Mouse (Mus musculus): ENCODE results near the gene Slc25a22. TPM values are rescaled to one million over a fixed set of nuclear protein-coding genes. Genes with fewer than 3 reads are reported as not detected.

The Slc25a22 gene
- polyA plus RNA-seq (2014; fragmentation: Illumina TruSeq; extraction: RNeasy Lipid Tissue Mini Kit (QIAGEN cat#74804); ENCODE audit: low read depth, low replicate concordance), result 0.14 TPM

DNA sequence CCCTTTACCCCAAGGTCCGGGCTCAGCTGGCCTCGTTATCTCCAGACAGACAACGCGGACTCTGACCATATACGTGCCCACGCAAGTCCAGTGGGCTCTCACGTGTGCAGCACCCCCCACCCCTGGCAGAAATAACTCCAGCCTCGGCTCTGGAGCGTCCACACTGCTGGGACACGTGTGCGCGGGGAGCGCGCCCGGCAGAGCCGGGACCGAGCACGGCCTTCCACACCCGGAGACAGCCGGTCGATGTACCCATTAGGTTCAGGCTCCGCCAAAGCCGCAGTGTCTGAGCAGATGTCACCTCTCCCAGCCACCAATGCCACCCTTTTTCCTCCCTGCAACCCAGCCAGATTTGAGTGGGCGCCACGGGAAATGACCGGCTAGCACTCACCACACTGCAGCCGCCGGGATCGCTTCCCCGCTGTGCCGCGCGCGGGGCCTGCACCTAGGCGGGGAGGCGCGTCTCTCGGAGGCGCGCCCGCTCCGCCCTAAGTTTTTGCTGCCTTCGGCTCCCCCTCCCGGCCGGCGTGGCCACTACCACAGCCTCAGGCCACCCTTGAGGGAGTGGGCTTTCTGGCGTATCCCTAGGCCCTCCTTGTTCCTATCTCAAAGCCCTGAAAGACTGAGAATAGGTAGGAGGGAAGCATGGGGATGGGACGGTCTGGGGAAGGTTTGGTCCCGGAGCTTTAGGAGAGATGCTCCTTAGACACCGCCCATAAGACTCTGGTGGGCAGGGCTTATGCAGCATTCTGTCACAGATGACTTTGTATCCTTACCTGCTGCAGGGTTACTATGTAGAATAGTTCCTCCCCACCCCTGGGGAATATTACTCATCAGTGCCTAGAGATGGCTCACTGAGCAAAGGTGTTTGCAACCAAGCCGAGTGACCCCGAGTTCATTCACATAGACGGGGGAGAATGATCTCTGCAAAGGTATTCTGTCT, at the start of gene Slc25a22:
Gene Slc25a22, minus strand, starts transcription at position 715 of the 943 bp plus-strand sequence.

DNA sequence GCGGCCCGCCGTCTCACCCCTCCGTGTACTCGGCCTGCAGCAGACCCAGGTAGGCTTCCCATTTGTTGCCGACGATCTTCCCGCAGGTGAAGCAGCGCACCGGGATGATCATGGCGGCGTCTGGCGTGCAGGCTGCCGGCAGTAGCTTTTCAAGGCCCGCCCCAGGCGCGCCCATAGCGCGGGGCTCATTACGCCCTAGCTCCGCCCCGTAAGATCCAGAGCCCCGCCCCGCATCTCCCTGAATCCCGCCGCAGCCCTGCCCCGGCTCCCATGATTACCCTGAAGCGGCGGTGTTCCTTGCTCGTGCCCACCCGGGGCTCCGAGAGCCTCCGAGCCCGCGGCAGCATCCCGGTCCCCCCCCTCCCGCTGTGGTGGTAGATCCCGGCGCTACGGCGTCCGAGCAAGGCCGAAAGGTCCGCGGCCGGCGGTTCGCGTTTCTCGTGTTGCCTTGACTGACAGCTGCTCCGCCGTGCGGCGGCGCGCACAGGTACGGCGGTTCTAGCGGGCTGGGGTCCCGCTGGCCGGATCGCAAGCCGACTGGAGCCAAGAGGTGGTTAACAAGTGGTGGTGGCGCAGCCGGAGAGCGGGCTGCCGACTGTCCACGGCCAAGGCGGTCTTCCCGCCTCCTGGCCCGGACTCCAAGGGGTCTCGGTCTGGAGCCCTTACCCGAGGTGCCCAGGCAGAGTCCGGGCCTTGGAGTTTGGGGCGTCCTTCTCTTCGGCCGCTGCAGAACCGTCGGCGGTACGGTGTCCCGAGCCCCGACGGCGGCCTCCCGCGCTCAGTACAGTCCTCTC, 37.5 kb upstream of the Slc25a22 start, which contains the start of the genes Polr2l and Tspan4:
Gene Polr2l, minus strand, starts transcription at position 122 of the 794 bp plus-strand sequence.
Gene Tspan4, plus strand, starts transcription at position 230 of the 794 bp plus-strand sequence.

DNA sequence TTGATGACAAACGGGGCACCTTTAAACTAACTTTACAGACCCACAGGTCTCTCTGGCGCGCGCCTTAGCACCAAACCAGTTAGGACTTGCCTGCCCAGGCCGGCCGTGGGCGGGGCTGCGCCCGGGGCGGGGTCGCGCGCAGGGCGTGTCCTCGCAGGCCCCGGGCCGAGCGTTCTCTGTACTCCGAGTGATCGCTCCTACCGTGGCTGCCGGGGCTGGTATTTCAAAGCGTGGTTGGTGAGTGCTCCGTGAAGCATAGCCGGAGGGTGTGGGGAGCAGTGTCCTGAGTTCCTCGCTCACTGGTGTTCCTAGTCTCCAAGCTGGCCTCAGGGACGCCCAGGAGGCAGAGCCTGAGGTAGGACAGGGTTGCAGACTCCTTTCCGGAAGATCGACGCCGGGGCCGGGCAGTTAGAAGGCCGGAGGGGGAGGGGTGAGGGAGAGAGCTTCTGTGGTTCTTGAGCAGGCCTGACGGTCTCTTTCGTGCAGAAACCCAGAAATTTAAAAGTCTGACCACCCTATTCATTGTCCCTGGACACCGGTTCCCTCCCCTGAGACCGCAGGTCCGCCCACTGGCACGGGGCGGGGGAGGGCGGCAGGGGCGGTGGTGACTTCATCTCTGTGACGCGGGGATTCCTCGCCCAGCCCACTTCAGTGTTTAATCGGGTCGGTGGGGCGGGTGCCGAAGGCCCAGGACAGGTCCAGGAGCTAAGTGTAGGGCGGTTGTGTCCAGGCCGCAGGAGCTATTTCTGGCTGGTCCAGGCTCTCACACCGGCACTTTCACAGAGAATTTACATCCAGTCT, 29.7 kb upstream of the Slc25a22 start, which contains the start of gene Cd151:
Gene Cd151, plus strand, starts transcription at position 163 of the 801 bp plus-strand sequence.

DNA sequence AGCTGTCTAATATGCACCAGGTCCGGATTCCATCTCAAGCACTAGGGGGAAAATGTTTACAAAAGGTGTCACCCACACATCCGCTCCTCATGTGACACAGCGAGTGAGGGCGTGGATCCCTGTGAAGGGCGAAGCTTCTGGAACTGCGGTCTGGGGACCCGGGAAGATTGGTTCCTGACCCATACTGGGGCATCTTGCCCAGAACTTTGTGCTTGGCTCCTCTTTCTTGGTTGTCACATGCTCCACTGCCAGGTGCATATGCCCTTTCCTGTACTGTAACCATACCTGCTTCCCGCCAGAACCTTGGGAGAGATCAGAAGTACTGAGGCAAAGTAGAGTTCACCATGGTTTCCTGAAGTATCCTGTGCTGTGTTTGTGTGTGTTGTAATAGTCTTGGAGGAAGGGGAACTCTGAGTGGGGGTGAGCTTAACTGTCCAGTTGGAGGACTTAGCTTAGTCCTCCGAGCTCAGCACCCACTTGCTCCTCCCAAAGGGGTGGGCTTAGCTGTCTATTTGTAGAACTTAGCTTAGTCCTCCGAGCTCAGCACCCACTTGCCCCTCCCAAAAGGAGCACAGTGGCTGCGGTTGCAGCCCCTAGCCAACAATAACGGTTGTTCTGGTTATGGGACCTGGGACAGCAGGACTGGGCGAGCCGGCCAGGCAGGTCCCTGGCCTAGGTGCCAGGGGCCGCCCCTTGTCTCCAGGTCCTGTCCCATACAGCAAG, 22.9 kb upstream of the Slc25a22 start, which contains the start of gene Cracr2b:
Gene Cracr2b, plus strand, starts transcription at position 704 of the 723 bp plus-strand sequence.

DNA sequence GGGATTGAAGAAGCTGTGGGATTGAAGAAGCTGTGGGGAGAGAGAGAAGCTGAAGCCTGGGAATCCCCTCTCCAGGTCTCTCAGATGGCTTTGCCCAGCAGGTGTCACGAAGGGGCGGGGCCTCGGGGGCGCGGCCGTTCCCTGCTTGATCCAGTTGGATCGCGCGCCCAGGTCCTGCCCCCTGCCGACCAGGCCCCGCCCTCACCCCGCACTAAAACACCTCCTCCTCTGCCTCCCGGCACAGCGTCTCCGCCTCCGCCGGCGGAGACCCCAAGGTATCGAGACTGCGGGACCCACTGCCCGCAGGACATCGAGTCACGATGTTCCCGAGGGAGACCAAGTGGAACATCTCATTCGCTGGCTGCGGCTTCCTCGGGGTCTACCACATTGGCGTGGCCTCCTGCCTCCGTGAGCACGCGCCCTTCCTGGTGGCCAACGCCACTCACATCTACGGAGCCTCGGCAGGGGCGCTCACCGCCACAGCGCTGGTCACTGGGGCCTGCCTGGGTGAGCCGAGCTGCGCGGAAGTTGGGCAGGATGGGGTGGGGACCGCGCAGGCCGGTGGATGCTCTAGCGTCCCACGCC, 17.4 kb upstream of the Slc25a22 start, which contains the start of gene Pnpla2:
Gene Pnpla2, plus strand, starts transcription at position 232 of the 585 bp plus-strand sequence.

DNA sequence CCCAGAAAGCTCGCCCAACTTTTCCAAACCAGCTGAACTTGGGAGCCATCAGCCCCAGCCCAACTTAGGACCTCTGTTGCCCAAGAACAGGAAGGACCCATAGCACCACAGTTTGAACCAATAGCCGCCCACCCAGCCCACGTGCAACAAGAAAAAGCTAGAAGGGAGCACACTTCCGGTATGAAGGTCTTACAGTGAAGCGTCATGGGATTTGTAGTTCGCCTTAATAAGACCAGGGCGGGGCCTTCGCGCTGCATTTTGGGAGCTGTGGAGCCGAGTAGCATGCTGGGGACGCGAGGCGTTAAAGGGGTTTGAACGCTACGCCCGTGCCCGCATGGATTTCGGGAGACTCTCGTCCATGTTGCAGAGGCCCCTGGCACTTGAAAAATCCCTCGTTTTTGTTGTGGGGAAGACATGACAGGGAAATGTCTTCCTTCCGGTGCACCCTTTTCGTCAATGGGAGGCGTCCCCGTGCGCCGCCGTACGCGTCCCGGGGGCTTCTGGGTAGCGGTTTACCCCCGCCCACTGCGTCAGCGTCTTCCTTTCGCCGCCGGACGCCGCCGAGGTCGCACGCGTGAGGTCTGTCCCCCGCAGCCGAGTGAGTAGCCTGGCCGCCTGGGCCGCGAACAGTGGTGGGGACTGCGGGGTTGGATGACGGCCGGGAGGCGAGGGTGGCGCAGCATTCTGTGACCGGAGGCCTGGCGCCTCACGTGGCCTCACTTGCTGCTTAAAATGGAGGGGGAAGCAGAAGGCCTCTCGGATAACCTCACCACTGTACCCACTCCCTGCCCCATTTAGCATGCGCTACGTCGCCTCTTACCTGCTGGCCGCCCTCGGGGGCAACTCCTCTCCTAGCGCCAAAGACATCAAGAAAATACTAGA, 9.7 kb upstream of the Slc25a22 start, which contains the start of gene Rplp2:
Gene Rplp2, plus strand, starts transcription at position 261 of the 882 bp plus-strand sequence.

DNA sequence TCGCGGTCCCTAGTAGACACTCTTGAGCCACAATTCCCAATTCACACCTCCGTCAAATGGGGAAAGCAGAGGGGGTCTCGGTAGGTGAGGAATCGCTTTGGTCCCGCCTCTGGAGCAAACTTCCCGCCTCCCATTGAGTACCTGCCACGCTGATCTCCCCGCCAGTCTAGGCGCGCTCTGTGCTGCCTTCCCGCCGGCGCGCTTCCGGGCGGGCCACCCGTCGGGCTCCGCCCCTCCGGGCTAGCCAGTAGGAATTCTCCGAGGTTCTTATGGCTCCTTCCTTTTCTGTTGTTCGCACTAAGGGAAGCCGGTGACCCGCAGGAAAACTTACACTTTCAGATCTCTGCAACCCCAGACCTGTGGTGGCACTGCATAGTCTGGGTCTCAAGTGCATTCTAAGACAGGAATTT, 6.1 kb upstream of the Slc25a22 start, which contains the start of gene Pidd1:
Gene Pidd1, minus strand, starts transcription at position 198 of the 410 bp plus-strand sequence.

DNA sequence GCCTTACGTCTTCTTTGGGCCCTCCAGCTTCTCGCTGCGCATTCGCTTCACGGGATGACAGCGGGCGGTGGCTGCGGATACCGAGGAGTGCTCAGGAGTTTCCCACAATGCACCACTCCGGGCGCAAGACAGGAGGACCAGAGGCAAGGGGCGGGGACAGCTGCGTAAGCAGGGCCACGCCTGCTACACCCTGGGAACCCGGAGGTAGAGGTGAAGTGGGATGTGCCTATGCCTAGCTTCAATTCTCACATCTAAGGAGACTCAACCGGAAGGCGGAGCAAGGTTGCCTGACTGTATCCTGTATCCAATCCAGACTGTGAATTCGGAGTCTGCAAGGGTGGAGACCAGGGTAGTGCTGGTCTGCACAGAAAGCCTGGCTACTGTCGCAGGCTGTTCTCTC, 8.4 kb downstream of the Slc25a22 start, which contains the start of gene Cend1:
Gene Cend1, minus strand, starts transcription at position 182 of the 400 bp plus-strand sequence.

DNA sequence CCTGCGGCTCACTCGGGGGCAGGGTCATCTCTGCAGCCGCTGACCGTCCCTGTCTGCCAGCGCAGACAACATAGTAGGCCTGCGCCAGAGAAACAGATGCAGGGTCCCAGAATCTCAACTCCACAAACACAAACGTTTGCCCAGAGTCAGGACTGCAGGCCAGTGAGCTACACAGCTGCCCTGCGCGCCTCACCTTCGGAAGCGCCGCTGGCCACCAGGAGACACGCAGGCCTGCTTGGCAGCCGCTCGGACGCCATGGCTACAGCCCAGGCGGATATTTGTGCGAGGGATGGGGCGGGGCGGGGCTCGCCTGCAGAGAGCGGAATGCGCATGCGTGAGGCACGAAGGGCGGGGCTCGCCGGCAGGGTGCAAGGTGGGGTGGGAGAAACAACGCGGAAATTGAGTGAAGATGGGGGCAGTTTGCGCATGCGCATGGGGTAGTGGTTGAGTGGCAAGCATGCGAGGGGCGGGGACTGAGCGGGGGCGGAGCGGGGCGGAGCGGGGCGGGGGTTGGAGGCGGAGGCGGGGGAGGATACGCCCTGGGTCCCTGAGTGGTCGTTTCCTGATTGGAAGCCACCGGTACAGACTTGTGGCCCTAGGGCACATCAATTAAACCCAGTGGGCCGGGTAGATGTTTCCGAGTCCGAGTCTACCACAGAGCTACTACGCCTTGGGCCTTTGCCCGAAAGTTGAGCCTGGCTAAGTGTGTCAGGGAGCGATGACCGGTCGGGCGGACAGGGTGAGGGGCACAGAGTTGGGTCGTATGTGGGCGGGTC, 23.7 kb downstream of the Slc25a22 start, which contains the start of gene Gatd1:
Gene Gatd1, minus strand, starts transcription at position 328 of the 776 bp plus-strand sequence.

DNA sequence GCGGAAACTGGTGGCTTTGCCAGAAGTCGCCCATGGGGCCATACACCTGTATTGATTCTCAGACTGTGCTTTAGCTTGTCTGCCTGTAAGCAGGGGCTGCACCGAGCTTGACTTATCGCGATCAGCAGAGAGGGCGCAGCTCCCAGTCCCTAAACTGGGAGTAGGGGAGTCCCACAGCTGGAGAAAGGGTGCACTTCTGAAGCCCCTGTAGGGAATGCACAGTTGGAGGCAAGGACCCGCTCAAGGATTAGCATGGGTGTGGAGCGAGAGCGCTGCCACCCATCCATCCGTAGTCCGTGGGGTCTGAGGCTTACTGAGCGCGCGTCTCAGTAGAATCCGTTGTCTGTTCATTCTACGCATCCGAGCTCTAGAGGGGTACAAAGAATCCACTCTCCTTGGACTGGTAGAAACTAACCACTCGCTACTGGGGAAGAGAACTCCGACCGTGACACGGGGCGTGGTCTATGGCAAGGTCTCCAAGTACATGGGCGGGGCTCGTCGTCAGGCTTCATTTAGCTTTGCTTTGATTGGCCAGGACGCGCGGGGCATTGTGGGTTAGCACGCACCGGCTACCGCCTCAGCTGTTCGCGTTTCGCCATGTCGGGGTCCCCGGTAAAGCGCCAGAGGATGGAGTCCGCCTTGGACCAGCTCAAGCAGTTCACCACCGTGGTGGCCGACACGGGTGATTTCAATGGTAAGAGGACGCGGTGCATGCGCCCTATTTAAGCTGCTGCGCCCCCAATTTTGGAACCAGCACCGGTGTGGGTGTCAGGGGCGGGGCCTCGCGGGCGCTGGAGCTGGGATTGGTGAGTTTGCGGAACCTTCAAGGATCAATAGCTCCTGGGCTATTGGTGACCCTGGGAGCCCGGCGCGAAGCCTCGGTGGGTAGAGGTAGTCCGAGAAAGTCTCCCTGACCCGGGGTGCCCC, 45.8 kb downstream of the Slc25a22 start, which contains the start of gene Taldo1:
Gene Taldo1, plus strand, starts transcription at position 575 of the 927 bp plus-strand sequence.

Other genes with a start within 250 kb of the Slc25a22 start
- gene Hras, start 243.9 kb downstream of the Slc25a22 start, polyA plus RNA-seq (2014; fragmentation: Illumina TruSeq; extraction: RNeasy Lipid Tissue Mini Kit (QIAGEN cat#74804); ENCODE audit: low read depth, low replicate concordance), result 6.3 TPM
- gene Lrrc56, start 243.7 kb downstream of the Slc25a22 start, polyA plus RNA-seq (2014; fragmentation: Illumina TruSeq; extraction: RNeasy Lipid Tissue Mini Kit (QIAGEN cat#74804); ENCODE audit: low read depth, low replicate concordance), result 9.5 TPM
- gene Lmntd2, start 223.8 kb downstream of the Slc25a22 start, polyA plus RNA-seq (2014; fragmentation: Illumina TruSeq; extraction: RNeasy Lipid Tissue Mini Kit (QIAGEN cat#74804); ENCODE audit: low read depth, low replicate concordance), result 18.2 TPM
- 2.4 TPM for gene Rassf7, start 222.0 kb downstream of the Slc25a22 start, polyA plus RNA-seq (2014; fragmentation: Illumina TruSeq; extraction: RNeasy Lipid Tissue Mini Kit (QIAGEN cat#74804); ENCODE audit: low read depth, low replicate concordance)
- 24.6 TPM for gene Phrf1, start 209.1 kb downstream of the Slc25a22 start, polyA plus RNA-seq (2014; fragmentation: Illumina TruSeq; extraction: RNeasy Lipid Tissue Mini Kit (QIAGEN cat#74804); ENCODE audit: low read depth, low replicate concordance)
- gene Irf7, start 171.4 kb downstream of the Slc25a22 start, polyA plus RNA-seq (2014; fragmentation: Illumina TruSeq; extraction: RNeasy Lipid Tissue Mini Kit (QIAGEN cat#74804); ENCODE audit: low read depth, low replicate concordance), result 2.1 TPM
- gene Cdhr5, start 161.1 kb downstream of the Slc25a22 start, polyA plus RNA-seq (2014; fragmentation: Illumina TruSeq; extraction: RNeasy Lipid Tissue Mini Kit (QIAGEN cat#74804); ENCODE audit: low read depth, low replicate concordance), result 1.5 TPM
- gene Sct, start 158.8 kb downstream of the Slc25a22 start, polyA plus RNA-seq (2014; fragmentation: Illumina TruSeq; extraction: RNeasy Lipid Tissue Mini Kit (QIAGEN cat#74804); ENCODE audit: low read depth, low replicate concordance), result not detected
- gene Drd4, start 145.9 kb downstream of the Slc25a22 start, polyA plus RNA-seq (2014; fragmentation: Illumina TruSeq; extraction: RNeasy Lipid Tissue Mini Kit (QIAGEN cat#74804); ENCODE audit: low read depth, low replicate concordance), result 1.1 TPM
- 1.2 TPM for gene Deaf1, start 110.2 kb downstream of the Slc25a22 start, polyA plus RNA-seq (2014; fragmentation: Illumina TruSeq; extraction: RNeasy Lipid Tissue Mini Kit (QIAGEN cat#74804); ENCODE audit: low read depth, low replicate concordance)
- 15.0 TPM for gene Tmem80, start 110.2 kb downstream of the Slc25a22 start, polyA plus RNA-seq (2014; fragmentation: Illumina TruSeq; extraction: RNeasy Lipid Tissue Mini Kit (QIAGEN cat#74804); ENCODE audit: low read depth, low replicate concordance)
- gene Eps8l2, start 99.0 kb downstream of the Slc25a22 start, polyA plus RNA-seq (2014; fragmentation: Illumina TruSeq; extraction: RNeasy Lipid Tissue Mini Kit (QIAGEN cat#74804); ENCODE audit: low read depth, low replicate concordance), result 0.34 TPM
- 1.8 TPM for gene Taldo1, start 45.7 kb downstream of the Slc25a22 start, polyA plus RNA-seq (2014; fragmentation: Illumina TruSeq; extraction: RNeasy Lipid Tissue Mini Kit (QIAGEN cat#74804); ENCODE audit: low read depth, low replicate concordance)
- 3.7 TPM for gene Gatd1, start 23.8 kb downstream of the Slc25a22 start, polyA plus RNA-seq (2014; fragmentation: Illumina TruSeq; extraction: RNeasy Lipid Tissue Mini Kit (QIAGEN cat#74804); ENCODE audit: low read depth, low replicate concordance)
- gene Cend1, start 8.4 kb downstream of the Slc25a22 start, polyA plus RNA-seq (2014; fragmentation: Illumina TruSeq; extraction: RNeasy Lipid Tissue Mini Kit (QIAGEN cat#74804); ENCODE audit: low read depth, low replicate concordance), result 0.18 TPM
- 0.48 TPM for gene Pidd1, start 6.1 kb upstream of the Slc25a22 start, polyA plus RNA-seq (2014; fragmentation: Illumina TruSeq; extraction: RNeasy Lipid Tissue Mini Kit (QIAGEN cat#74804); ENCODE audit: low read depth, low replicate concordance)
- gene Rplp2, start 9.5 kb upstream of the Slc25a22 start, polyA plus RNA-seq (2014; fragmentation: Illumina TruSeq; extraction: RNeasy Lipid Tissue Mini Kit (QIAGEN cat#74804); ENCODE audit: low read depth, low replicate concordance), result 10.3 TPM
- 14.7 TPM for gene Pnpla2, start 17.3 kb upstream of the Slc25a22 start, polyA plus RNA-seq (2014; fragmentation: Illumina TruSeq; extraction: RNeasy Lipid Tissue Mini Kit (QIAGEN cat#74804); ENCODE audit: low read depth, low replicate concordance)
- not detected for gene Cracr2b, start 23.2 kb upstream of the Slc25a22 start, polyA plus RNA-seq (2014; fragmentation: Illumina TruSeq; extraction: RNeasy Lipid Tissue Mini Kit (QIAGEN cat#74804); ENCODE audit: low read depth, low replicate concordance)
- gene Cd151, start 29.5 kb upstream of the Slc25a22 start, polyA plus RNA-seq (2014; fragmentation: Illumina TruSeq; extraction: RNeasy Lipid Tissue Mini Kit (QIAGEN cat#74804); ENCODE audit: low read depth, low replicate concordance), result 17.0 TPM
- 0.87 TPM for gene Polr2l, start 37.2 kb upstream of the Slc25a22 start, polyA plus RNA-seq (2014; fragmentation: Illumina TruSeq; extraction: RNeasy Lipid Tissue Mini Kit (QIAGEN cat#74804); ENCODE audit: low read depth, low replicate concordance)
- 0.49 TPM for gene Tspan4, start 37.3 kb upstream of the Slc25a22 start, polyA plus RNA-seq (2014; fragmentation: Illumina TruSeq; extraction: RNeasy Lipid Tissue Mini Kit (QIAGEN cat#74804); ENCODE audit: low read depth, low replicate concordance)
- gene Chid1, start 102.0 kb upstream of the Slc25a22 start, polyA plus RNA-seq (2014; fragmentation: Illumina TruSeq; extraction: RNeasy Lipid Tissue Mini Kit (QIAGEN cat#74804); ENCODE audit: low read depth, low replicate concordance), result 12.1 TPM
- 22.2 TPM for gene Ap2a2, start 124.3 kb upstream of the Slc25a22 start, polyA plus RNA-seq (2014; fragmentation: Illumina TruSeq; extraction: RNeasy Lipid Tissue Mini Kit (QIAGEN cat#74804); ENCODE audit: low read depth, low replicate concordance)
- 0.18 TPM for gene Muc6, start 217.4 kb upstream of the Slc25a22 start, polyA plus RNA-seq (2014; fragmentation: Illumina TruSeq; extraction: RNeasy Lipid Tissue Mini Kit (QIAGEN cat#74804); ENCODE audit: low read depth, low replicate concordance)

Data from testis, adult 10 weeks (tissue).